Mouse (Mus musculus) CH12.LX (cell line): ENCODE measurements around the gene Ppox.

ENCODE experiments used
- CHD1 ChIP-seq: IDR thresholded peaks from 2 replicates; pipeline ENCODE4 v1.6.1; 2012; ENCODE audit warnings: low read depth, low read length, improper control_type of control experiment, inconsistent platforms
- EP300 ChIP-seq: IDR thresholded peaks from 2 replicates; pipeline ENCODE4 v1.6.1; 2011; ENCODE audit warnings: low read length, improper control_type of control experiment
- SMC3 ChIP-seq: IDR thresholded peaks from 2 replicates; pipeline ENCODE4 v1.6.1; 2011; ENCODE audit warnings: low read depth, low read length, improper control_type of control experiment
- USF2 ChIP-seq: conservative IDR thresholded peaks from 2 replicates; pipeline ENCODE4 v1.6.1; 2011; ENCODE audit warnings: low read depth, low read length, improper control_type of control experiment
- ZC3H11A ChIP-seq: IDR thresholded peaks from 2 replicates; pipeline ENCODE4 v1.6.1; 2012; ENCODE audit warnings: low read depth, mild to moderate bottlenecking, inconsistent platforms, low read length, improper control_type of control experiment

DNA sequence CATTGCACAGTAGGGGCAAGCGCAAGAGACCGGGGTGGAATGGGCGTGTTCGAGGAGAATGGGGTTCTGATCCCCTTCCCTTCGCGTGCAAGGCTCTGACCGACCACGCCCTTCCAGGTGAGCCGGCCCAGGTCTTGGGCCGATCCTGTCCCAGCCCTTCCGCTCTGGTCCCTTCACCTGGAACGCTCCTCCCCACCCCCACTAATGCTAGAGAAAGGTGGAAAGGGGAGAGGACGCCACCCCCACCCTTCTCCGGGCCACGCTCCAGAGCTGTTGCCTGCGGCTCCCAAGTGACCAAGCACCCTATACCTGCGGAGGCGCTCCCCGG is 10.4 kb downstream of the Ppox start:
- no peak for TF ChIP-seq EP300
- no peak for TF ChIP-seq ZC3H11A
- TF ChIP-seq SMC3 = no peak
- TF ChIP-seq CHD1 = no peak
- no peak for TF ChIP-seq USF2
